Mouse (Mus musculus) cerebral cortex, adult 2 months (tissue): Measurements from ENCODE around the gene Inha.

Experiments used
- WGBS: fragments of 180-500 bp; shearing (Covaris S2); methylation state at CpG from one replicate; pipeline ENCODE4 v1.1.7; 2018; 5-methylcytosine and 5-hydroxymethylcytosine counted together

Gene Inha

DNA sequence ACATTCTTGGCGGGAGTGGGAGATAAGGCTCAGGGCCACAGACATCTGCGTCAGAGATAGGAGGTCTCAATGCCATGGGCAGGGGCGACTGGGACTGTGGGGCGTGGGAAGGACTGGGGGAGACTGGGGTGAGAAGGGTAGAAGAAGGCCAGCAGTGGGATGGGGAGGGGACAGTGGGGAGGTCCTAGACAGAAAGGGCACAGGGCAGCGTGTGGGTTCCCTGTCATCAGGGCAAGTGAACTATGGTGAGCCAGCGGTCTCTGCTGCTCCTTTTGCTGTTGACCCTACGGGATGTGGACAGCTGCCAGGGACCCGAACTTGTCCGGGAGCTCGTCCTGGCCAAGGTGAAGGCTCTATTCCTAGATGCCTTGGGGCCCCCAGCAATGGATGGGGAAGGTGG lies at the start of gene Inha:
TSS of gene Inha (plus strand) at position 72 of the 400 bp plus-strand sequence.
- WGBS, result 79% methylated on average over 10 of the region's 10 CpGs

DNA sequence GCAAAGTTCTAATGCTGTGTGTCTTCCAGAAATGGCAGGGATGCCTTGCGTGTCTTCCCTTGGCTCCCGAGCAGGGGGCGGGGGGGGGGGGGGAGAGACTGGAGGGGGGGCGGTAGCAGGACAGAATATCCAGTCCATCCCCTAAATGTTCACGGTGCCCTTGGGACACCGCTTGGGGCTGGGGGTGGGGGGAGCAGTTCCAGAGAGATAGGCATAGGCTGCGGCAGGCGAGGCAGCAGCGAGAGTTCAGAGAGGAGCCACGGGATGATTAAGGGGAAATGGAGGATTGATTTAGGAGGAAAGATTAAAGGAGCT lies 49.2 kb upstream of the Inha start:
- 11% methylated on average over 10 of the region's 10 CpGs for WGBS

DNA sequence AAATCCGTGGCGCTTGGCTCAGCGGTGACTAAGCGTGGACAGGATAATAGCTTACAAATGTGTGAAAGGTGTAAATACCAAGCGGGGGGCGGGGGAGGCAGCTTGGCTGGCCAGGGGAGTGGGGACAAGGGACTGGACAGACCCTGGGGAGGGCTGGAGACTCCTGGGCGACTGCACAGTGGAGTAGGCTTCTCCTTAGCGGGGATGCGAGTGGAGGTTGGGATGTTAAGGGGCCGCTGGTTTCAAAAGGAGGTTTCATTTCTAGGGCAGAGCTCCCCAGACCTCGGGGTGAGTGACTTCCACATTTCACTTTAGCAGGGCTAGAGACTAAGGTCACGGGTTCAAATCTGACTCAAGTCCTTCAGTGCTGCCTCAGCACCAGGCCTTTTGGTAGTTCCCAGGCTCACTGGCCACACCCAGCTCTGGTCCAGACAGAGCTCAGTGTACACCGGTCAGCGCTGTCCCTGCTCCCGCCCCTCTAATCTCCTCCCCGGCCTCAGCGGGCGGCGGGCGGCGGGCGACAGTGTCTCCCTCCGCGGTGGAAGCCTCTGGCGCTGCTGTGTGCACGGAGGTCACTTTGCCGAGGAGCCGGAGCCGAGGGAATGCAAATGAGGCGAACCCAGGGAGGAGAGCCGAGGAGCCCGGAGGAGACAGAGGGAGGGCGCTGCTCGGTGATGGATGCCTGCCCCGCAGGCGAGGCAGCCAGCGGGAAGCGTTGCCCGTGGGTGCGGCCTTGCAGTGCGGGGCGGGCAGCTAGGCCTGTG lies 48.7 kb upstream of the Inha start:
- 6% methylated on average over 42 of the region's 42 CpGs for WGBS

DNA sequence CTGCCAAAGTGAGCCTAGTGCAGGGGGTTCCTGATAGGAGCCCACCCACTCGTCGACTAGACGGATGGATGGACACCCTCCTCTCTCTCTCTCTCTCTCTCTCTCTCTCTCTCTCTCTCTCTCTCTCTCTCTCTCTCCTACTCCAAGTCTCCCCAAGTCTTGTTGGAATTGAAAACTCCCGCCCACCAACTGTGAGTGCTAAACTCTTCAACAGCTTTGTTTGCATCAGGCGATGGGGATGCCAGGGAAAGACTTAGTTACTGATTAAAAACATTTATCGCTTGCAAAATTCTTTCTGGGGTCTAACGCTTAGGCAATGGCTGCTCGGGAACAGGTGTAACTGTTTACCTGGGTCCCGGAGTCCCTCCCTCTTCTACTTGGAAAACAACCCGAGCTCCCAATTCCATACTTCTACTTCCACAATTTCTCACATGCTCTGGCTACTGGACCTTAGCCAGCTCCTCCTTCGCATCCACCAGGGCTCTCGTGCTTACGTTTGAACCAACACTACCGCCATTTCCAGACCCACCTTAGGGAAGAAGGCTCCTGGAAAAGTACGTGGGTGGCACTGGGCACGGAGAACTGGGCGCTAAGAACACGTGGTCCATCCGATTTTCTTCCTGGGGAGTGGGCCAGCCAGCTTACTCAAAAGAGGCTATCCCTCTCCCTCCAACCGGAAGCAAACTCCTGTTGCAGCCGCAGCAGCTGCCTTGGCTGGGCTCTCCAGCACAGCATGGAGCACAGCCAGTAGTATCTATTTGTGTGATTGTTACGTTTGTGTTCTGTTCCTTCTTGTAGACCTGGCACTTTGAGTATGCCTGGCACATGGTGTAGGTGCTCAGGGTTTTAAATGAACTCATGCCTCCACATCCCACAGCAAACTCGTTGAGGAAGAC lies 47.8 kb upstream of the Inha start:
- 6% methylated on average over 23 of the region's 23 CpGs for WGBS

DNA sequence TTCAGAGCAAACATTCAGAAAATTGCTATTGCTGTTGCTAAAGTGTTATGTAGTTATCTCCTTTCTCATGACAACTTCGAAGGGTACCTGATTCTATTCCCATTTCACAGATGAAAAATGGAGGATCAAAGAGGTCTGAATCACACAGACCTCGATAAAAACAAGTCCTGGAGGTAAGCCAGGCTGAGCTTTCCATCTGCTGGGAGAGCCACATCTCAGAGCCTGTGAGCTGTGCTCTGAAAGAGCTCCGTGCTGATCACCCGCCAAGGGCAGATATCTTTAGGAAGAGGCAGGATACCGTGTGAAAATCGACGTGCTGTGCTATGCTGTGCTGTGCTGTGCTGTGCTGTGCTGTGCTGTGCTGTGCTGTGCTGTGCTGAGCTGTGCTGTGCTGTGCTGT lies 46.6 kb upstream of the Inha start:
- 26% methylated on average over 7 of the region's 7 CpGs for WGBS

DNA sequence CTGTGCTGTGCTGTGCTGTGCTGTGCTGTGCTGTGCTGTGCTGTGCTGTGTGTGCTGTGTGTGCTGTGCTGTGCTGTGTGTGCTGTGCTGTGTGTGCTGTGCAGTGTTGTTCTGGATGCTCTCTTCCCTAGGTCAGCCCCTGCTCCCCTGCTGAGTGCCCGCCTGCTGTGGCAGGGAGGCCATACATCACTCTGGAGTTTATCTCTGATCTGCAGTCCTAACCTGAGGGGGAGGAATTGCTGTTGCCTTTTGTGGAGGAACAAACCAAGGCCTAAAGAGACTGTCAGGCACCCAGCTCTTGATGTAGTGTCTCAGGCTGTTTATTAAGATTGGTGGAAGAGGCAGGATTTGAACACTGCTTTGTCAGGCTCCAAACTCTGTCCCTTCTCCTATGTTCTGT lies 44.2 kb upstream of the Inha start:
- 86% methylated on average over 1 of the region's 1 CpGs for WGBS

DNA sequence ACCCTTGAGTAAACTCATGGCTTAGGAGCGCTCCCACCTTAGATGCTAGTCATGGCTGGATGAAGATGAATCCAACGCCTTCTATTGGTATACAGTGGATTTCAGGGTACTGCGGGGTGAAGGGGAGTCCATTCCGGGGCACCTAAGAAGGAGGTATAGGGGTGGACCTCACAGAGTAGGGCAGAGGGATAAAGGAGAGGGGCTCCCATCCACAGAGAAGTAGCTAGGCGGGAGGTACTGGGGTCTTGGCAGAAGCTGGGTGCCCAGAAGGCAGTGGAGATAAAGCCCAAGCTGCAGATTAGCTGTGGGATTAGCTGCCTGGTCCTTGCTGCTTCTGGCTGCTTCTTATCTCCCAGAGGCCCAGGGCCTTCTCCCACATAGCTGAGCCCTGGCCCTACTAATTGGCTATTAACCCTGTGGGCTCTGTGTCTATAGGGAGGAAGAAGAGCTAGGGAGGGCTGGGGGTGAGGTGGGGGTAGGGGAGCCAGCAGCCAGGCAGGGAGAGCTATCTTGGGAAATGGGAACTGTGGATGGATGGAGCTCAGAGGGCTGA lies 43.1 kb upstream of the Inha start:
- 82% methylated on average over 5 of the region's 5 CpGs for WGBS

DNA sequence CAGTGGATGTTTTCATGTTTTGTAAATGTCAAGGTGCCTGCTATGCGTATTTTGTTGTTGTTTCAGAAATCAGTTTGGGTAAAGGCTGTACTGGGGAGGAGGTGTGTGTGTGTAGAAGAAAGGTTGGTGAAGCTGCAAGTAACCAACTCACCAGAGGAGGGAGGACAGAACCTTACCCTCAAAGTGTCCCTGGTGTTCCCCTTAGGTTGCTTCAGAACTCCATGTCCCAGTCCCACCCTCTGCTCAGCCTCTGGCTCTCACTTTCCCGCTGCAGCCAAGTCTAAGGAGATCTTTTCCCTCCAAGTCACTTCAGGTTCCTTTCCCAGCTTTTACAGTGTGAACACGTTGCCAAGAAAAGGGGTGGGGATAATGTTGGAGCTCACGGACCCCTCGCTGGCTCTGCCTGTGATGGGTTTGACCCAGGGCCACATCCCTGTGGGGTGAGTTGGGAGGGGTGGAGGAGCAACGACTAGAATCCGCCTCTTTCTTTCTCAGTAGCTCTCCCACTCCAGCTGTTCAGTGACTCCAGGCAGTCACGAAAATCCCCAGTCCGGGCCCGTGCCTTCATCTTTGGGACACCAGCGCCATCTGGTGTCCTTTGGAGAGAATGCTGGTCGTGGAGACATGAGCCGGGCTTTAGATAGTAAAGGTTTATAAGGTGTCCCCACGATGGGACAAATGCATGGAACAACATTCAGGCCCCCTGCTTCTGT lies 39.5 kb upstream of the Inha start:
- WGBS, result 6% methylated on average over 14 of the region's 14 CpGs

DNA sequence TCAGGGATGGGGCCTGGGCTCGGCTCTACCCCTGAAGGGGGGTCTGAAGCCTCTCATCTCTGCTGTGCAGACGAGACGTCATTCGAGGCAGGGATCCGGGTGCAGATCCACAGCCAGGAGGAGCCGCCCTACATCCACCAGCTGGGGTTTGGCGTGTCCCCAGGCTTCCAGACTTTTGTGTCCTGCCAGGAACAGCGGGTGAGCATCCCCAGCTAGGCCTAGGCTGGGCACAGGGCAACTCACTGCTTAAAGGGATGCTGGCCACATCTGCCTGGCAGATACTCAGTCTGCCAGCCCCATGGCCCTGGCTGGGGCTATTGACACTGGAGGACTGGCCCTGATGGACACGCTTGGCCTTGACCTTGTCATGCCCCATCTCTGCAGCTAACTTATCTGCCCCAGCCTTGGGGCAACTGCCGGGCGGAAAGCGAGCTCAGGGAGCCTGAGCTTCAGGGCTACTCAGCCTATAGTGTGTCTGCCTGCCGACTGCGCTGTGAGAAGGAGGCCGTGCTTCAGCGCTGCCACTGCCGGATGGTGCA lies 37.5 kb upstream of the Inha start:
- WGBS, result 83% methylated on average over 17 of the region's 17 CpGs

DNA sequence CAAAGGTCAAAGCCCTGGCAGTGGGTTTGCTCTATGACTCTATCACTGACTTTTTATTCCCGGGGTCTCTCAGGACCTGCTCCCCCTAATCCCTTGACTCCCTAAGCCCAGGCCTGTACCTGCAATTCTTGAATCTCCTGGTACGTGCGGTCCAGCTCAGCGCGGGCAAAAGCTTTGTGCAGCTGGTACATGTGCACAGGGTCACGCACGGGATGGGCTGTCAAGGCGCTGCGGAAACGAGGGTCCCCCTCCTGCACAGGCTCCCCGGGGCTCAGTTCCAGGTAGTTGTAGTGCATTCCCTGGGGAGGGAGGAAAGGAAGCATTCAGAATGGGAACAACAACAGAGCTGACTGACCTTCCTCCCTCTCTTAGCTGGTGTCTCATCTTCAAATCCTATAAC lies 30.4 kb upstream of the Inha start:
- 90% methylated on average over 11 of the region's 11 CpGs for WGBS

DNA sequence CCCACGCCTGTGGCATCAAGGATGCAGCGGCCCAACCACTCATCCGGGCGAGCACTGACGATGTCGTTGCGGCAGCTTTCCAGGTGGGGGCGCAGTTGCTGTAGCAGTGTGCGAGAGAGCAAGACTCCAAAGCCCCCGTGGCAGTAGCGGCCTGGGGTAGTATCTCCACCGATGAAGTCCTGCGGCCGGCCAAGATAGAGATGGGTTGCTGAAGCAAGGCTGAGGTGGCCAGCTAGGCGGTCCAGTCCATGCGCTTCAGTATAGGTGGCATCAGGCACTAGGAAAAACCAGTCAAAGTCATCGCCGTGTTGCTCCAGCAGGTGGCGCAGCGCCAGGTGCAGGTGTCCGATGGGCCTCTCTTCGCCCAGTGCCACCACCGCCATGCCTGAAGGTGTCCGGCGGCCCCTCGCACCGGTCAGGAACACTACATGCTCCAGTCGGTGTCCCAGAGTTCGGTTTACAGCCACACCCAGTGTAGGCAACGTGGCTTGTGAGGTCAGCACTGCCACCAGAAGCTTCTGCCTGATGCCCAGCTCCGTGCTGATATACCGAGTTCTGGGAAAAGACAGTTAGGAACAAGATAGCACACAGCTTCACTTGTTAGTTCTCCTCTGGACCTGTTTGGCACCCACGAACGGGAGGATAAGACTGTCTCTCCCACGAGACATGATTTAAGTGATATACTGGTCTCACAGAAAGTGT lies 29.5 kb upstream of the Inha start:
- 6% methylated on average over 35 of the region's 35 CpGs for WGBS

DNA sequence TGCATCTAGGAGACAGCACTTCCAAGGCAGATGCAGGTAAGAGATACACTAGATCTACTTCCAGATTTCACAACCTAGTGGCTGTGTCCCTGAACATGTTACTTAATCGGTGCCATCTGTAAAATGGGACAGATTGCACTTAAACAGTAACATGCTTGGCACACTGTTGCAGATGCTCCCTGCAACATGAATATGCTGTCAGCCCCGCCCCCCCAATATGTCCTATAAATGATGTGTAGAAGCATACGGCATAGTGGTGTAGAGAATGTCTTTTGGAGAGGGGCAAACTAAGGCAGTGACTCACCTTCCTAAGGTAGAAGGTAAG lies 28.9 kb upstream of the Inha start:
- WGBS, result 23% methylated on average over 3 of the region's 3 CpGs

DNA sequence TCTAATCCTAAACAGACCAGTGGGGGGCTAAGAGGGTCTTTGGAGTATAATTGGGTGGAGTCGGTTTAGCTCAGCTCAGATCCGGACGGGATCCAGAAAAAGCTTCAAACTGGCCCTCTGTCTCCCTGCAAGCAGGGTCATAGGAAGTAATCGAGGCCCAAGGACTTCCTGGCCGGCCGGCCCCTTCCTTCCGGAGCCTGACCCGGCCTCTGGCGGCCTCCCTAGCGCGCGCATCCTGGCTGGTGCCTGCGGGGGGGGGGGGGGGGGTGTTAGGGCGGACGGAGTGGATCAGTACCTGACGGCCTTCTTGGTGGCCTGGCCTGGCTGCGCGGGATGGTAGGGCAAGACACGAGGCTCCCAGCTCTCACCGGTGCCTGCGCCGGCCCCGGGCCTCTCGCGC lies 28.4 kb upstream of the Inha start:
- under 1% methylated on average over 23 of the region's 25 CpGs for WGBS

DNA sequence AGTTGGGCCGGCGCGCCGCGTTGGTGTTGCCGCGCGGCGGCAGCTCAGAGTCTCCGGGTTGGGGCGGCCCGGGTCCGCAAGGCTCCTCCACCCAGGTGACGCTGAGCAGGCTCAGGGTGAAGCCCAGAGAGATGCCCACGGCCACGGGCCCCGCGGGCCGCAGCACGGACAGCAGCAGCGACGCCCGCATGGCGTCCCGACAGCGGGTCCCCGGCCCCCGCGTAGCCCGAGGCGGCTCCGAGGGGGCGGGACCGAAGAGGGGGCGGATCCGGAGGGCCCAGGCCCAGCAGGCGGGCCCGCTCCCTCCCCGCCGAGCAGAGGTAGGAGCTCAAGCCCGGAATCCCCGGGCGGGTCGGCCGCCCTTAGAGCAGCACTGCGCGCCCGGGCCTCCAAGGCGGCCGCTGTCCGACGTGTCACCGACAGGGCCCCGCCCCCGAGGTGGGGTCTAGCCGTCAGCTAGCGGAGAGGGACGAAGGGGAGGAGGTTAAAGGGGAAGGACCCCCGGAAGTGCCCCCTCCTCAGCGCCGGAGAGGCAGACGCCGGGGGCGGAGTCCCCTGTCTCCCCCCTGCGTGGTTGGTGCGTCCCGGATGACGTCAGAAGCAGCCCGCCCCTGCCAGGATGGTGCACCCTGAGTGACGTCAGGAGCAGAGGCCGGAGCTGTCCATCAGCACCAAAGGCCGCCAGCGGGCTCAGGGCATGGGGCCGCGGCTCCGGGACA lies 27.8 kb upstream of the Inha start, which contains the start of the genes Chpf and Tmem198:
TSS of gene Chpf (minus strand) at position 392 of the 719 bp plus-strand sequence.
TSS of gene Tmem198 (plus strand) at position 617 of the 719 bp plus-strand sequence.
- WGBS, result 1% methylated on average over 76 of the region's 76 CpGs

DNA sequence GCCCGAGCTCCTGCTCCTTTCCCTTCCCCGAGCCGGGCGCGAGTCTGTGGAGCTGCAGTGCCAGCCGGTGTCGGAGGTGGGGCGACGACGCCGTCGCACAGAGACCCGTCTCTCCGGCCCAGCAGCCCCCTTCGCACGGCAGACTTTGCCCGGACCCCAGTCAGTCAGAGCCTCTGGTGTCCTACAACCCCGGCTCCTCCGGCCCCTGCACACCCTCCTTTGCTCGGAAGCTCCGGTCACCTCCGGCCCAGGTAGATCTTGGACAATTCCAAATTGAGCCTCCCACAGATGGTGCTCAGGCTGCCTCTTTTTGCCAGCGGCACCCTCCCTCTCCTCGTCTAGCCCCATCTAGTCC lies 27.3 kb upstream of the Inha start:
- WGBS, result 1% methylated on average over 24 of the region's 24 CpGs

DNA sequence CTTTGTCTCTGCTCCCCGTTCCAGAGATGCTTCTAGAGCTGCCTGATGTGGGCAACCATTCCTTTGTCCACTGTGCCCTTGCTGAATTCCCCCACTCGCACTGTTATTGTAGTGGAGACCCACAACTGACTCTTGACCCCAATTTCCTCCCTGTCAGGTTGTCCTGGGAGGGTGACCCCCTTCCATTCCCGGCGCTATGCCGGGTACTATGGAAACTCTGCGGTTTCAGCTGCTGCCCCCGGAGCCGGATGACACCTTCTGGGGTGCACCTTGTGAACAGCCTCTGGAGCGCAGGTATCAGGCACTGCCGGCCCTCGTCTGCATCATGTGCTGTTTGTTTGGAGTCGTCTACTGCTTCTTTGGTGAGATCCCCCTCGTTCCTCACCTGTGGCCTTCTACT lies 26.8 kb upstream of the Inha start:
- 10% methylated on average over 13 of the region's 13 CpGs for WGBS

DNA sequence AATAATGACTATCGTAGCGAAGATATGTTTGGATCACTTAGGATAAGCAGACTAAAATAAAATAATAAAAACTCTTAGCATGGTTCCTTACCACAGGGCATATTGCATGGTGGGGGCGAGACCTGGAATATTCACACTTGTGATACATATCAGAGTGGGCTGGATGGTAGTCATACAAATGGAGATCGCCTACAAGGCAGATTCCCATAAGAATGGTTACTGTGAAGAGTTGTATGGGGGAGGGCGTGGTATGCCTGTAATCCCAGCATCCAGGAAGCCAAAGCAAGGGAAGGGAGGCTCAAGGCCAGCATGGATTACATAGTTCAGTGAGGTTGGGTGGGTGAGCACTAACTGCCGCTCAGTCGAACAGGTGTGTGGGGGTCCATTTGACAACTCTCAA lies 26.1 kb upstream of the Inha start:
- 47% methylated on average over 7 of the region's 7 CpGs for WGBS

DNA sequence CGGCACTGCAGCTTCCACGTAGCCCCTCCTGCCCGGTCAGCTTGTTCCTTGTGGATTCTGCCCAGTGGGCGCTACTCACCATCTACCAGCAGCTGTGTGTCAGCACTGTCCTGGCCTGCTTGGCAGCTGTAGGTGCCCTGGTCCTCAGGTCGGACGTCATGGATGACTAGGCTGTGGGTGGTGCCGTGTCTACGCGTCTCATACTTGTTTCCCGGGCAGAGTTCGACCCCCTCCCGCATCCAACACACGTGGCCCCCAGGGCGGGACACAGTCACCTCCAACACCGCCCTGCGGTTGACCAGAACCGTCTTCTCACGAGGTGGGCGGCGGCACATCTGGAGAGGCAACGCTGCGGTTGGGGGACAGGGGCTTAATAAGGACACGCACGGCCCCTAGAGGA lies 20.3 kb upstream of the Inha start:
- 11% methylated on average over 24 of the region's 24 CpGs for WGBS

DNA sequence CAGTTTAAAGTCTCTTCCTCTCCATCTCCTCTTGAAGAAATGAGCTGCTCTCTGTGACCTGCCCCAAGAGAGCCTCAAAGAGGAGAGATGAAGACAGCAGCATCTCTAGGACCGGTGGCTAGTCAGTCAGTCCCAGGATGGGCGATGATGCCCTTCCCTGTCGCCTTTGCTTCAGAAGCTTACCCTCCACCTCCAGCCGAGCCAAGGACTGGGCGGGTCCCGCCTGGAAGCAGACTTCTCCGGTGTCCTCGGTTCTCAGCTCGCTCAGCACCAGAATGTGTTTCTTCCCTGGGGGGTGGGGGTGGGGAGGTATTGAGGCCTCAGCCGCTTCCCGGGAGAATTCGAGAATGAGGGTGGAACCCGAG lies 19.9 kb upstream of the Inha start:
- 2% methylated on average over 13 of the region's 13 CpGs for WGBS

DNA sequence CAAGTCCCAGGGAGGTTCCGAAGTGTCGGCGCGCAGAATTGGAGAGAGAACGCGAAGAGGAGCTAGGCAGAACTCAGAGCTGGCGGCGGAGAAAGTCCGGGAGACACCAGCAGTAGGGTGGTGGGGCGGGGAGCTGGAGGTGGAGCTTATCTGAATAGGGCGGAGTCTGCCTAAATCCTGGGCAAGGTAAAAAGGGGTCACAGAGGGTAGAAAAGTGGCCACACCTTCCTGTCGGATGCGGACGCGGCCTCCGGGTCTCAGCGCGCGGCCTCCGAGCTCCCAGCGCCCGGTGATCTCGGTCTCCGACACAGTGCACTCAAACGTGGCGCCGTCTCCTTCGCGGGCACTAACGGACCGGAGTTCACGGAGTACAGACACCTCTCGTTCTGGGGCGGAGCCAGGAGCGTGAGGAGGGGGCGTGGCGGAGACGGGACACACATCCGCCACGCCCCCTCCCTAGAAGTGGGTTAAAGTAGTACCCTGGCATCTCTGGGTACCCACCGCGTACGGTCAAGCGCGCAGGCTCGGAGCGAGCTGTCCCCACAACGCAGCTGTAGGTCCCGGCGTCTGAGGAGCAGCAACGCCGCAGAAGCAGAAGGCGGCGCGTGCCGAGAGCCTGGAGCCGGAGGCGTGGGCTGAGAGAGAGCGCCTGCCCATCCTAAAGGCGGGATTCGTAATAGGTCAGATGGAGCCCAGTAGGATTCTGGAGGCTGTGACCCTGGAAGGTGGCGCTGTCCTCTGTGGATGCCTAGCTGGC lies 19.3 kb upstream of the Inha start:
- under 1% methylated on average over 62 of the region's 62 CpGs for WGBS
